Mouse (Mus musculus): Measurements from ENCODE around the gene Dcaf1. TPM values are rescaled to one million over a fixed set of nuclear protein-coding genes. Genes with fewer than 3 reads are reported as not detected.
A peak's percentile ranks its signal among the peaks of the same experiment; 100 is the strongest.

Dcaf1 gene
- total and polyA plus RNA-seq, 3 experiments = 56.3 to 131 (median 58.7) TPM

GRCm38 (mm10) chr9:106908174-106908573 lies 86.5 kb downstream of the Dcaf1 start:
- H3K4me3 ChIP-seq (ENCODE audit: control insufficient read depth in 1 of 2, insufficient read depth in 1 of 2, low read depth in 2 of 2, low read length in 2 of 2) = no peak overlapping the region
- TF ChIP-seq ZKSCAN1 (IDR thresholded peaks at IDR 0.05; ENCODE audit: low read depth, low read length) = no peak
- no peak for TF ChIP-seq MXI1 (IDR thresholded peaks at IDR 0.05; ENCODE audit: low read depth, low read length)
- peaks cover 0 to 2% of the 10 kb centered on the region in 2 experiments; a peak in 1 of 4 replicates for H3K27me3 ChIP-seq (ENCODE audit: control insufficient read depth in 1 of 2, insufficient read depth in 2 of 2, low read length in 2 of 2)
- no peak for DNase-seq (ENCODE audit: low read depth, low spot score)
- H3K36me3 ChIP-seq (ENCODE audit: control insufficient read depth in 1 of 2, insufficient read depth in 2 of 2, low read length in 2 of 2) = peaks cover 0 to 4% of the 10 kb centered on the region in 2 experiments; a peak in 2 of 4 replicates
- H3K79me2 ChIP-seq (ENCODE audit: control insufficient read depth, insufficient read depth, low read length, poor library complexity) = no peaks in the 10 kb centered on the region
- peaks cover 0 to 6% of the 10 kb centered on the region in 2 experiments; a peak in 2 of 4 replicates for H3K4me1 ChIP-seq (ENCODE audit: control insufficient read depth in 1 of 2, insufficient read depth in 2 of 2, low read length in 2 of 2)
- no peak overlapping the region for H3K9ac ChIP-seq (ENCODE audit: control insufficient read depth, low read depth, low read length, poor library complexity, severe bottlenecking)
- H3K27ac ChIP-seq (ENCODE audit: control insufficient read depth, low read depth, low read length) = no peak overlapping the region
- no peaks in the 10 kb centered on the region for H3K9me3 ChIP-seq (replicated peaks; ENCODE audit: insufficient read depth, low read length)

DNA sequence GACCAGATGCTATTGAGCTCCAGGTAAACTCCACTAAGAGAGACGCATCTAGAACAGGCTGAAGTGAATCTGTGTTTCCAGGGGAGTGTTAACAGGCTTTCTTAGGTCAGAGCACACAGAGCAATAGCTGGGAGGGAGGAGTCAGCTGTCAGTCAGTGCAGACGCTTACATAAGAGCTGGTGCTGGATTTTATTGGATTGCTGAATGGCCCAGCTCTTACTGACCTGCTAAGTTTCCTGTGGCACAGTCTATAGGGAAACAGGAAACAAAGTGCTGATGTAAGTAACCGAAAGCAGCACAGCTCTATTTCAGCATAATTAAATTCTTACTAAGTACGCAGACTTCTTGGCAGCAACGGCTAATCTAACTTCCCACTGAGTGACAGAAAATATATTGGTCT lies 87.0 kb downstream of the Dcaf1 start:
- H3K9ac ChIP-seq (ENCODE audit: control insufficient read depth, low read depth, low read length, poor library complexity, severe bottlenecking) = peak overlapping the region; percentile 22; the same call in 1 of the 2 replicates
- TF ChIP-seq USF2 (IDR thresholded peaks at IDR 0.05; ENCODE audit: borderline replicate concordance in 1 of 2, insufficient read depth in 1 of 2, low read depth in 1 of 2, low read length in 2 of 2) (no peak), MAX (IDR thresholded peaks at IDR 0.05; ENCODE audit: low read length) (no peak), CTCF (IDR thresholded peaks at IDR 0.05 in 2 of 3, conservative IDR thresholded peaks at IDR 0.05 in 1 of 3; ENCODE audit: control insufficient read depth in 1 of 3, insufficient read depth in 1 of 3, low read depth in 2 of 3, low read length in 3 of 3, poor library complexity in 1 of 3, severe bottlenecking in 1 of 3) (no peak), CHD2 (IDR thresholded peaks at IDR 0.05; ENCODE audit: low read length) (no peak), E2F4 (IDR thresholded peaks at IDR 0.05; ENCODE audit: borderline replicate concordance, low read depth, low read length) (no peak), MXI1 (IDR thresholded peaks at IDR 0.05; ENCODE audit: low read depth, low read length) (no peak), JUND (IDR thresholded peaks at IDR 0.05; ENCODE audit: low read depth, low read length) (no peak), HCFC1 (IDR thresholded peaks at IDR 0.05; ENCODE audit: low read depth, low read length) (no peak), USF1 (IDR thresholded peaks at IDR 0.05; ENCODE audit: low read depth, low read length) (no peak), CHD1 (IDR thresholded peaks at IDR 0.05; ENCODE audit: low read depth, low read length) (no peak), ETS1 (IDR thresholded peaks at IDR 0.05; ENCODE audit: low read depth, low read length) (no peak)

GRCm38 (mm10) chr9:106911624-106912023 lies 90.0 kb downstream of the Dcaf1 start:
- Histone ChIP-seq H3K4me1 (ENCODE audit: control insufficient read depth in 1 of 2, insufficient read depth in 2 of 2, low read length in 2 of 2) (peaks cover 0 to 3% of the 10 kb centered on the region in 2 experiments; a peak in 1 of 4 replicates), H3K9ac (ENCODE audit: control insufficient read depth, low read depth, low read length, poor library complexity, severe bottlenecking) (no peak overlapping the region), H3K4me3 (ENCODE audit: control insufficient read depth in 1 of 2, insufficient read depth in 1 of 2, low read depth in 2 of 2, low read length in 2 of 2) (no peak overlapping the region), H3K36me3 (ENCODE audit: control insufficient read depth in 1 of 2, insufficient read depth in 2 of 2, low read length in 2 of 2) (no peaks in the 10 kb centered on the region; a peak in 1 of 4 replicates), H3K79me2 (ENCODE audit: control insufficient read depth, insufficient read depth, low read length, poor library complexity) (no peaks in the 10 kb centered on the region), H3K27ac (ENCODE audit: control insufficient read depth, low read depth, low read length) (no peak overlapping the region), H3K27me3 (ENCODE audit: control insufficient read depth in 1 of 2, insufficient read depth in 2 of 2, low read length in 2 of 2) (peaks cover 0 to 2% of the 10 kb centered on the region in 2 experiments; a peak in 2 of 4 replicates), H3K9me3 (replicated peaks; ENCODE audit: insufficient read depth, low read length) (no peaks in the 10 kb centered on the region)
- TF ChIP-seq ELF1 (IDR thresholded peaks at IDR 0.05; ENCODE audit: low read depth, low read length) (peak; percentile 38; the same call in 1 of the 2 replicates), MEF2A (IDR thresholded peaks at IDR 0.05; ENCODE audit: extremely low read depth, insufficient replicate concordance, low read depth, low read length, poor library complexity, severe bottlenecking) (no peak), USF2 (IDR thresholded peaks at IDR 0.05; ENCODE audit: borderline replicate concordance in 1 of 2, insufficient read depth in 1 of 2, low read depth in 1 of 2, low read length in 2 of 2) (no peak), EP300 (IDR thresholded peaks at IDR 0.05; ENCODE audit: low read depth in 1 of 2, low read length in 2 of 2) (no peak), CTCF (IDR thresholded peaks at IDR 0.05 in 2 of 3, conservative IDR thresholded peaks at IDR 0.05 in 1 of 3; ENCODE audit: control insufficient read depth in 1 of 3, insufficient read depth in 1 of 3, low read depth in 2 of 3, low read length in 3 of 3, poor library complexity in 1 of 3, severe bottlenecking in 1 of 3) (no peak), POLR2AphosphoS2 (IDR thresholded peaks at IDR 0.05; ENCODE audit: low read length) (no peak)
- peak; percentile 51 for DNase-seq (ENCODE audit: low read depth, low spot score)

More for the DNA sequence above, 87.0 kb downstream of the Dcaf1 start:
- Histone ChIP-seq H3K79me2 (ENCODE audit: control insufficient read depth, insufficient read depth, low read length, poor library complexity) (no peaks in the 10 kb centered on the region), H3K27me3 (ENCODE audit: control insufficient read depth in 1 of 2, insufficient read depth in 2 of 2, low read length in 2 of 2) (peaks cover 0 to 2% of the 10 kb centered on the region in 2 experiments; a peak in 1 of 4 replicates), H3K4me3 (ENCODE audit: control insufficient read depth in 1 of 2, insufficient read depth in 1 of 2, low read depth in 2 of 2, low read length in 2 of 2) (no peak overlapping the region), H3K4me1 (ENCODE audit: control insufficient read depth in 1 of 2, insufficient read depth in 2 of 2, low read length in 2 of 2) (peaks cover 0 to 3% of the 10 kb centered on the region in 2 experiments; a peak in 1 of 4 replicates), H3K36me3 (ENCODE audit: control insufficient read depth in 1 of 2, insufficient read depth in 2 of 2, low read length in 2 of 2) (no peaks in the 10 kb centered on the region; a peak in 1 of 4 replicates), H3K9me3 (replicated peaks; ENCODE audit: insufficient read depth, low read length) (no peaks in the 10 kb centered on the region), H3K27ac (ENCODE audit: control insufficient read depth, low read depth, low read length) (peak overlapping the region; percentile 37; the same call in 1 of the 2 replicates)
- DNase-seq (ENCODE audit: low read depth, low spot score) = peak; percentile 26

All from MEL (cell line).